22 mouse cellular contexts compared by ENCODE assay signal in the genomic region with DNA sequence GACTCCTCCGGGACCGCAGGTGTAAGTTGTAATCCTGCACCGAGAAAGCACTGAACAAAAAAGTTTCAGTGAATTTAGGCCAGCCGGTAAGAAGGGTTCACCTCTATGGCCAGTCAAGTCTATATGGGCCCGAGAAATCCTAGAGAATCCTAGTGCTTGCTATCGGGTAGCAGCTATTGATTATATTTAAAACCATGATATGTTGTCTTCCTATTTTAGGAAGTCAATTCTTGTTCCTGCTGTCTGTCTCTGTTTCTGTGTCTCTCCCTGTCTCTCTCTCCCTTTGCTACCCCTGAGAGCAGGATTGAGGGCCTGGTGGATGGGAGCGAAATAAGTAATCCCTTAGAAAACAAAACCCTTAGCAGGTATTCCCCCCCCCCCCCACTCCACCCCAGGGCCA. TPM values are rescaled to one million over a fixed set of nuclear protein-coding genes. Genes with fewer than 3 reads are reported as not detected.
DNase-seq lines count a peak whose midpoint lies in the region; ATAC-seq and TF ChIP-seq lines count a peak whose summit lies in the region.
"Had no signal": no experiment of that assay in that cellular context is flagged by ENCODE, and none has a peak within 500 bp of the region (broad histone marks: within the 10 kb centered on the region; RNA-seq: fewer than 3 reads in every experiment).

No protein-coding gene starts in this region.

- H3K79me2 ChIP-seq in MEL (ENCODE audit: control insufficient read depth, insufficient read depth, low read length, poor library complexity): peaks cover 74% of the 10 kb centered on the region

- H3K27me3 ChIP-seq in heart, embryonic 15.5 days: peaks cover 95% of the 10 kb centered on the region
- H3K27me3 ChIP-seq in midbrain, embryonic 11.5 days (ENCODE audit: control insufficient read depth, insufficient read depth, low read length): peaks cover 92% of the 10 kb centered on the region
- H3K27me3 ChIP-seq in midbrain, embryonic 15.5 days (replicated peaks): peaks cover 91% of the 10 kb centered on the region
- no peaks in the 10 kb centered on the region for H3K27me3 ChIP-seq in MEL (ENCODE audit: control insufficient read depth in 1 of 2, insufficient read depth in 2 of 2, low read length in 2 of 2)
- H3K27me3 ChIP-seq in stomach, postnatal 0 days (ENCODE audit: control insufficient read depth, insufficient read depth, low read length): peaks cover 32% of the 10 kb centered on the region; the same call in 1 of the 2 replicates

- ATAC-seq in heart, embryonic 15.5 days (replicated peaks; ENCODE audit: insufficient number of reproducible peaks, insufficient read depth, low FRiP score, low read depth): no peak
- no peak for ATAC-seq in midbrain, embryonic 11.5 days (ENCODE audit: low FRiP score)
- ATAC-seq in midbrain, embryonic 15.5 days (replicated peaks): no peak
- no peak for ATAC-seq in stomach, postnatal 0 days (ENCODE audit: low FRiP score, low TSS enrichment)

- peaks cover 12% of the 10 kb centered on the region for H3K4me1 ChIP-seq in heart, embryonic 15.5 days (replicated peaks)
- peaks cover 10% of the 10 kb centered on the region for H3K4me1 ChIP-seq in midbrain, embryonic 11.5 days (ENCODE audit: control insufficient read depth, insufficient read depth, low read length)
- H3K4me1 ChIP-seq in midbrain, embryonic 15.5 days: peaks cover 16% of the 10 kb centered on the region
- peaks cover 11 to 25% of the 10 kb centered on the region in 2 experiments for H3K4me1 ChIP-seq in MEL (ENCODE audit: control insufficient read depth in 1 of 2, insufficient read depth in 2 of 2, low read length in 2 of 2)
- H3K4me1 ChIP-seq in stomach, postnatal 0 days (replicated peaks; ENCODE audit: control insufficient read depth, insufficient read depth): no peaks in the 10 kb centered on the region

- 0 out of 2 replicates have a peak overlapping the region, but pooled peaks have one; percentile 85 for H3K4me3 ChIP-seq in heart, embryonic 15.5 days
- no peak overlapping the region for H3K4me3 ChIP-seq in midbrain, embryonic 11.5 days (ENCODE audit: low read depth, low read length)
- no peak overlapping the region for H3K4me3 ChIP-seq in midbrain, embryonic 15.5 days
- H3K4me3 ChIP-seq in MEL (ENCODE audit: control insufficient read depth in 1 of 2, insufficient read depth in 1 of 2, low read depth in 2 of 2, low read length in 2 of 2): peak overlapping the region; percentile 89 to 90
- no peak overlapping the region for H3K4me3 ChIP-seq in stomach, postnatal 0 days (ENCODE audit: low read depth, low read length)
- H3K4me3 ChIP-seq: erythroblast, embryonic 14.5 days had no signal

- TF ChIP-seq CTCF in MEL (IDR thresholded peaks at IDR 0.05 in 2 of 3, conservative IDR thresholded peaks at IDR 0.05 in 1 of 3; ENCODE audit: control insufficient read depth in 1 of 3, insufficient read depth in 1 of 3, low read depth in 2 of 3, low read length in 3 of 3, poor library complexity in 1 of 3, severe bottlenecking in 1 of 3): no peak
- no peak for TF ChIP-seq CTCF in stomach, postnatal 0 days (IDR thresholded peaks at IDR 0.05; ENCODE audit: low read depth)

- H3K36me3 ChIP-seq in heart, embryonic 15.5 days: no peaks in the 10 kb centered on the region
- no peaks in the 10 kb centered on the region for H3K36me3 ChIP-seq in midbrain, embryonic 11.5 days (ENCODE audit: control insufficient read depth, insufficient read depth, low read length)
- H3K36me3 ChIP-seq in midbrain, embryonic 15.5 days (replicated peaks): no peaks in the 10 kb centered on the region
- H3K36me3 ChIP-seq in MEL (ENCODE audit: control insufficient read depth in 1 of 2, insufficient read depth in 2 of 2, low read length in 2 of 2): peaks cover 14 to 59% of the 10 kb centered on the region in 2 experiments
- H3K36me3 ChIP-seq in stomach, postnatal 0 days (ENCODE audit: control insufficient read depth, insufficient read depth, low read length): no peaks in the 10 kb centered on the region
- H3K36me3 ChIP-seq: embryonic facial prominence, embryonic 10.5 days; forebrain, embryonic 15.5 days; G1E; hindbrain, embryonic 15.5 days had no signal

- H3K4me2 ChIP-seq in heart, embryonic 15.5 days: no peak overlapping the region
- no peak overlapping the region for H3K4me2 ChIP-seq in midbrain, embryonic 11.5 days
- no peak overlapping the region for H3K4me2 ChIP-seq in midbrain, embryonic 15.5 days
- H3K4me2 ChIP-seq in stomach, postnatal 0 days (replicated peaks; ENCODE audit: low read depth): no peak overlapping the region

- no peak for TF ChIP-seq EP300 in MEL (IDR thresholded peaks at IDR 0.05; ENCODE audit: low read depth in 1 of 2, low read length in 2 of 2)
- no peak for TF ChIP-seq EP300 in stomach, postnatal 0 days (optimal IDR thresholded peaks at IDR 0.05)

- H3K9ac ChIP-seq in heart, embryonic 15.5 days: no peak overlapping the region
- no peak overlapping the region for H3K9ac ChIP-seq in midbrain, embryonic 11.5 days (ENCODE audit: low read length)
- no peak overlapping the region for H3K9ac ChIP-seq in midbrain, embryonic 15.5 days
- H3K9ac ChIP-seq in MEL (ENCODE audit: control insufficient read depth, low read depth, low read length, poor library complexity, severe bottlenecking): peak overlapping the region; percentile 92
- no peak overlapping the region for H3K9ac ChIP-seq in stomach, postnatal 0 days (ENCODE audit: low read length)
- H3K9ac ChIP-seq: forebrain, embryonic 15.5 days; hindbrain, embryonic 15.5 days had no signal

- no peak overlapping the region for H3K27ac ChIP-seq in heart, embryonic 15.5 days
- no peak overlapping the region for H3K27ac ChIP-seq in midbrain, embryonic 11.5 days (ENCODE audit: low read depth, low read length)
- H3K27ac ChIP-seq in midbrain, embryonic 15.5 days: no peak overlapping the region
- peak overlapping the region; percentile 74 for H3K27ac ChIP-seq in MEL (ENCODE audit: control insufficient read depth, low read depth, low read length)
- no peak overlapping the region for H3K27ac ChIP-seq in stomach, postnatal 0 days (replicated peaks)
- H3K27ac ChIP-seq: embryonic facial prominence, embryonic 10.5 days; forebrain, embryonic 15.5 days; hindbrain, embryonic 15.5 days had no signal

- no peak for DNase-seq in heart, adult 18-20 months
- peak; percentile 90 for DNase-seq in midbrain, embryonic 11.5 days (ENCODE audit: low spot score, missing footprints)
- peak; percentile 74 for DNase-seq in MEL (ENCODE audit: low read depth, low spot score)
- no peak for DNase-seq in stomach, postnatal 0 days (ENCODE audit: low spot score)
- DNase-seq: adrenal gland, postnatal 10 days; cerebellum, adult 11-12 months; cerebellum, adult 9-10 months; cerebellum, postnatal 25 days; gastrocnemius, postnatal 36 days; heart, postnatal 36 days had no signal

- H3K9me3 ChIP-seq in heart, embryonic 15.5 days (replicated peaks): no peaks in the 10 kb centered on the region
- no peaks in the 10 kb centered on the region for H3K9me3 ChIP-seq in midbrain, embryonic 11.5 days (ENCODE audit: control insufficient read depth, low read length)
- no peaks in the 10 kb centered on the region for H3K9me3 ChIP-seq in midbrain, embryonic 15.5 days
- H3K9me3 ChIP-seq in MEL (replicated peaks; ENCODE audit: insufficient read depth, low read length): no peaks in the 10 kb centered on the region
- no peaks in the 10 kb centered on the region for H3K9me3 ChIP-seq in stomach, postnatal 0 days (ENCODE audit: control insufficient read depth, low read length)
- H3K9me3 ChIP-seq: embryonic facial prominence, embryonic 10.5 days; forebrain, embryonic 15.5 days; hindbrain, embryonic 15.5 days had no signal

- WGBS in heart, embryonic 15.5 days: 22% methylated on average over 7 of the region's 7 CpGs
- 3% methylated on average over 7 of the region's 7 CpGs for WGBS in midbrain, embryonic 11.5 days
- WGBS in midbrain, embryonic 15.5 days: 5% methylated on average over 7 of the region's 7 CpGs
- WGBS in stomach, postnatal 0 days: 47% methylated on average over 7 of the region's 7 CpGs

- TF ChIP-seq RAD21 in MEL (IDR thresholded peaks at IDR 0.05; ENCODE audit: low read depth, low read length): no peak

- TF ChIP-seq POLR2A in MEL (IDR thresholded peaks at IDR 0.05; ENCODE audit: control insufficient read depth in 1 of 2, insufficient read depth in 1 of 2, low read depth in 1 of 2, low read length in 2 of 2, poor library complexity in 1 of 2): no peak

TF ChIP-seq in MEL, 35 proteins besides CTCF, POLR2A, EP300 and RAD21:
- TF ChIP-seq TBP (IDR thresholded peaks at IDR 0.05; ENCODE audit: low read depth, low read length) (peak; percentile 7; the same call in 1 of the 2 replicates), USF1 (IDR thresholded peaks at IDR 0.05; ENCODE audit: low read depth, low read length) (no peak), SIN3A (IDR thresholded peaks at IDR 0.05; ENCODE audit: low read length) (no peak), RCOR1 (IDR thresholded peaks at IDR 0.05; ENCODE audit: low read depth, low read length) (no peak), GATA1 (IDR thresholded peaks at IDR 0.05; ENCODE audit: low read depth, low read length) (0 out of 2 replicates have a peak, but pooled peaks have one; percentile 2), MEF2A (IDR thresholded peaks at IDR 0.05; ENCODE audit: extremely low read depth, insufficient replicate concordance, low read depth, low read length, poor library complexity, severe bottlenecking) (no peak)

RNA-seq across cellular contexts. Expression of a gene that starts 0.9 kb away (rescaled TPM):
- polyA plus RNA-seq in heart, embryonic 15.5 days (2015; fragmentation: Nextera tagmentation; extraction: Ambion mirVana): 0.15 TPM in 1 of 2 replicates, not detected in the other
- total RNA-seq in heart, adult 18-20 months (2021): under 1 TPM; 0.30 to 0.59 TPM
- not detected in 2 replicates for polyA plus RNA-seq in midbrain, embryonic 11.5 days (2014; fragmentation: Nextera tagmentation; extraction: Ambion mirVana)
- polyA plus RNA-seq in midbrain, embryonic 15.5 days (2015; fragmentation: Nextera tagmentation; extraction: Ambion mirVana): not detected in 2 replicates
- total RNA-seq in MEL (2012; rRNA removed): 163 and 196 TPM in 2 replicates
- polyA plus RNA-seq in MEL (2012; ENCODE audit: insufficient read depth in 1 of 2, insufficient read length in 2 of 2, low read depth in 1 of 2, low replicate concordance in 2 of 2, missing spikeins in 1 of 2): 100 to 1,000 TPM in 1 of 2 experiments, not detected in 1; 355 TPM
- 0.11 TPM in 1 of 2 replicates, not detected in the other for polyA plus RNA-seq in stomach, postnatal 0 days (2015; fragmentation: Nextera tagmentation; extraction: Ambion mirVana)
- total RNA-seq: G1E; gastrocnemius, postnatal 36 days; heart, postnatal 36 days had no signal
- polyA plus RNA-seq: embryonic facial prominence, embryonic 10.5 days; embryonic facial prominence, embryonic 14.5 days; forebrain, embryonic 11.5 days; forebrain, embryonic 15.5 days; G1E; heart, embryonic 11.5 days; heart, postnatal 0 days; hindbrain, embryonic 15.5 days; intestine, postnatal 0 days had no signal

RNA-seq across cellular contexts. Expression of a gene that starts 17.3 kb away (rescaled TPM):
- polyA plus RNA-seq in heart, embryonic 15.5 days (2015; fragmentation: Nextera tagmentation; extraction: Ambion mirVana): 0.92 and 1.7 TPM in 2 replicates
- total RNA-seq in heart, adult 18-20 months (2021): 1 to 10 TPM in 1 of 2 experiments, under 1 TPM in 1; 0.82 to 1.5 TPM
- polyA plus RNA-seq in midbrain, embryonic 11.5 days (2014; fragmentation: Nextera tagmentation; extraction: Ambion mirVana): 0.15 TPM in 1 of 2 replicates, not detected in the other
- 0.71 and 1.1 TPM in 2 replicates for polyA plus RNA-seq in midbrain, embryonic 15.5 days (2015; fragmentation: Nextera tagmentation; extraction: Ambion mirVana)
- 2.5 and 3.2 TPM in 2 replicates for total RNA-seq in MEL (2012; rRNA removed)
- polyA plus RNA-seq in MEL (2012; ENCODE audit: insufficient read depth in 1 of 2, insufficient read length in 2 of 2, low read depth in 1 of 2, low replicate concordance in 2 of 2, missing spikeins in 1 of 2): 1 to 10 TPM in 1 of 2 experiments, not detected in 1; 1.9 TPM
- polyA plus RNA-seq in stomach, postnatal 0 days (2015; fragmentation: Nextera tagmentation; extraction: Ambion mirVana): 26.9 and 29.0 TPM in 2 replicates
- polyA plus RNA-seq: erythroblast, embryonic 14.5 days; G1E had no signal

Comparison
In these comparisons a context has a peak if more than half of its experiments do, and no peak if none do; other contexts are left out.
1. H3K4me3 ChIP-seq: peak in heart, embryonic 15.5 days (single experiment) and MEL (2 of 2); none in midbrain, embryonic 11.5 days (single experiment), midbrain, embryonic 15.5 days (single experiment) and stomach, postnatal 0 days (single experiment).
2. DNase-seq: peak in midbrain, embryonic 11.5 days (single experiment) and MEL (single experiment); none in heart, adult 18-20 months (0 of 2) and stomach, postnatal 0 days (single experiment).